Mouse (Mus musculus) adrenal gland, adult 18-20 months (tissue): ENCODE measurements around the gene Zfp36l1. TPM values are rescaled to one million over a fixed set of nuclear protein-coding genes. Genes with fewer than 3 reads are reported as not detected.

Source experiments
- DNase-seq, 2 experiments: peaks; one replicate each; pipeline ENCODE4 v3.0.0; 2021 to 2022; ENCODE audit warnings: low spot score in 2 of 2
- long read RNA-seq, 2 experiments: library from polyadenylated mRNA; stranded (forward); transcript quantifications; one replicate each; pipeline ENCODE4 v2.0.0; 2021
- total RNA-seq, 2 experiments: library from RNA; stranded (reverse); gene quantifications; 1 replicate in 1 of 2; 2 replicates in 1 of 2; pipeline ENCODE4 v1.2.3; 2021

Gene Zfp36l1
- total RNA-seq = 100 to 1,000 TPM; 172 to 225 TPM
- long read RNA-seq, experiment 1, transcript Zfp36l1-201 (2 exons, 2,990 nt) = major isoform, 6 of 33 reads
- long read RNA-seq, experiment 1, partial matches to known transcripts = 0 of 33 reads
- long read RNA-seq, experiment 1, other reads (novel, unspliced or antisense) = 27 of 33 reads
- long read RNA-seq, experiment 2, partial matches to known transcripts = 0 of 49 reads
- long read RNA-seq, experiment 2, other reads (novel, unspliced or antisense) = 46 of 49 reads

DNA sequence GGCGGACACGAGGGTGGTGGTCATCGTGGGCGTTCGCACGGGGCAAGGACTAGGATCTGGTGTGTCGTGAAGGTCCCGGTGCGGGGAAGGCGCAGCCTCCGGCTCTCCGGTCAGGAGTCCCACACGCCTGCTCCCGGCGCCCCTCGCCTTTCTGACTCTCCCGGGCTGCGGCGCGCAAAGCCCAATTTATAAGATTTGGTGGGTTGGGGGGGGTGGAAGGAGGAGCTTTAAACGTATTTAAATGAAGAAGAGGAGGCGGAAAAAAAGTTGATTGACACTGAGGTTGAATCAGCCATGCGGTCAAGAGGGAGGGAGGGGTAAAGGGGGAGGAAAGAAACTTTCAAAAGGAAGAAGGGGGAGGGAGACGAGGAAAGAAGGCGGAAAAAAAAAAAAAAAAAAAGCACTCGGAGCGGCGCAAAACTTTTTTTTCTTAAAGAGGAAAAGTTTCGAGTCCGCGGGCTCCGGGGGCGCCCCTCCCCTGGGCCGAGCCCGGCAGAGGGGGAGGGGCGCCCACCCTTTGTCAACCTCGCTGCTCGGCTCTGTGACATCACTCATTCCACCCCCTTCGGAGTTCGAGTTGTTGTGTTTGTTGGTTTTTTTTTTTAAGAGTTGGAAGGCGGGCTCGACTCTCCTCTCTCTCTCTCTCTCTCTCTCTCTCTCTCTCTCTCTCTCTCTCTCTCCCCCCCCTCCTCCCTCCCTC lies at the start of gene Zfp36l1:
Gene Zfp36l1, minus strand, starts transcription at position 162 of the 700 bp plus-strand sequence.
- peak; percentile 94 to 99 for DNase-seq

DNA sequence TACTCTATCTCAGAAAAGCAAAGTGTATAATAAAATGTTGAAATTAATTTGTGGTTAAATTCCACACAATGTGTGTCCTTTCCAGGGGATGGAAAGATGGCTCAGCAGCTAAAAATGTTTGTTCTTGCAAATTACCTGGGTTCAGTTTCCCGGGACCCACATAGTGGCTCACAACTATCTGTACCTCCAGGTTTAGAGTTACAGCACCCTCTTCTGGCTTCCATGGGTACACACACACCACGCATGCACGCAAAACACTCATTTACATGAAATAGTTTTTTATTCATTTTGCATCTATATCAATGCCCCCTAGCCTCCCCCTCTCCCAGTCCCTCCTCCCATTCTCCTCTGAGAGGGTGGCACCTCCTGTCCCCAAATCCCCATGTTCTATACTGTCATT lies 49.6 kb upstream of the Zfp36l1 start:
- DNase-seq = no peak

- no peak for DNase-seq
Observed at GRCm38 (mm10) chr12:80157675-80158074, 44.9 kb upstream of the Zfp36l1 start.

GRCm38 (mm10) chr12:80153687-80154326 lies 41.0 kb upstream of the Zfp36l1 start:
- DNase-seq = peak; percentile 39 to 65

- DNase-seq = no peak
Observed at GRCm38 (mm10) chr12:80153078-80153477, 40.3 kb upstream of the Zfp36l1 start.

GRCm38 (mm10) chr12:80151821-80152220 lies 39.0 kb upstream of the Zfp36l1 start:
- DNase-seq = no peak

DNA sequence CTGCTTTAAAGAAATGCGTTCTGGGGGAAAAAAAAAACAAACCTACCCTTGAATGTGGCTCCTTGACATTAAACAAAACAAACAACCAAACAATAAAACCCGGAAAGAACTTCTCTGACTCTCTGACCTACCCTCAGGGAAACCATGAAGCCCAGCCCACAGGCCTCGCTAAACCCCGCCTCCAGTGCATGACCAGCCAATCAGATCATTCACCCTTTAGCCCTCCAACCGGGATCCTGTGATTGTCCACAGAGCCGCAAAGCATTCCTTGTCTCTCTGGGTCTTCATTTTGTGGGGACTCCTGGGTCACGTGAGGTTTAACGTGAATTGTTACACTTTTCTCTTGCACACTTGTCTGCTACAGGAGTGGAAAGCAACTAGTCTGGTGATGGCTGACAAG lies 37.8 kb upstream of the Zfp36l1 start:
- DNase-seq = no peak

GRCm38 (mm10) chr12:80147563-80148214 lies 34.9 kb upstream of the Zfp36l1 start:
- no peak for DNase-seq

DNA sequence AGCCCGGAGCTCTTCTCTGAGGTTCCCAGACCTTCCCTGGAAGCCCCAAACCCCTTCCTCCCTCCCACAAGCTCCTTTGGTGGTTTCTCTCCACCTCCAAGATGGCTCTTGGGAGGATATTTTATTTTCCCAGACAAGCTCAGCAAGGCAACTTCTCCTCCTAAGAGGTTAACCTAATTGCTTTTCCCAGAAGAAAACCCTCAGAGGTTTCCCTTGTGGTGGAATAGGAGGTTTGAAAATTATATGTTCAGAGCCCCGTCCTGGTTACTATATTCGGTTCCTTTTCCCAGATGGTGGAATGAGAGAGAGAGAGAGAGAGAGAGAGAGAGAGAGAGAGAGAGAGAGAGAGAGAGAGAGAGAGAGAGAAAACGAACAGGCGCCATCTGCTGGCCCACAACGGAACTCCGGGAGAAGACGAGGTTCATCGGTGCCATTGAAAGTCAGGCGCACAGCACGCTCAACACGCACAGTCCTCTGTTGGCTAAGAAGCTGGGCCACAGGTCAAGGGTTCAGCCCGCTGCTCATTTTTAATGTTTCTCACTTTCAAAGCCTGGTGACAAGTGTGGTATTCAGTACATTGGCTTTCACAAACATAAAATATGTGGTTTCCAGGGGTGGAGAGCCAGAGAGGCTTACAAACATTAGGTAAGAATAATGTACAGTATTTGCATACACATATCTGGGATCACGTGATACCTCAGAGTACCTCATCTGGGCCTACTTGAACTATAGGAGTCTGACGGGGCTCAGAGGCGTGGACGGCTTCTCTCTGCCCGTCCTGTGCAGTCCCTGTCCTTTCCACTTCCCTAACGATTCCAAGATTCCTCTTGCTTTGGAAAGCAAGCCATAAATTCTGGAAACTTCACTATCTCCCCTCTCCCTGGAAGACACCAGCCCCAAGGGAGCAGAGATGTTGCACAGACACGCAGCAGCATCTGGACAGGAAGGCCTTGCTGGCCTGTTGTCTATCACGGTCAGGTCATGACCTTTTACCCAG lies 33.7 kb upstream of the Zfp36l1 start:
- peak; percentile 53 to 66 for DNase-seq

DNA sequence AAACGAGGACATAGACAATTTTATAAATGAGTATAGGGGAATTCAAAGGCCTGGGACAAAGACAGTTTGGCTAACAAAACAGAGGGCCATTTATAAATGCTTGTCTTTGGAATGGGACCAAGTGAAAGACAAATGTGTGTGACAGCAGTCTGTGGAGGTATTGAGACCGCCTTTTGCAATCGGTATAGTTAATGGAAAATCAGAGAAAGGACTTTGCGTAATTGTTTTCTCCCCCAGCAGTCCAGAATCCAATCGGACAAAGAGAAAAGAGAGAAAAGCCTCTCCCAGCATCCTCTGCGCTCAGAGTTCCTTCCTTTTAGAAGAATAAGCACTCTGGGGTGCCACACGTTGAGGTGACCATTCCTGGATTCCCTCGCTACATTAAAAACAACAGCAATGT lies 32.6 kb upstream of the Zfp36l1 start:
- no peak for DNase-seq

DNA sequence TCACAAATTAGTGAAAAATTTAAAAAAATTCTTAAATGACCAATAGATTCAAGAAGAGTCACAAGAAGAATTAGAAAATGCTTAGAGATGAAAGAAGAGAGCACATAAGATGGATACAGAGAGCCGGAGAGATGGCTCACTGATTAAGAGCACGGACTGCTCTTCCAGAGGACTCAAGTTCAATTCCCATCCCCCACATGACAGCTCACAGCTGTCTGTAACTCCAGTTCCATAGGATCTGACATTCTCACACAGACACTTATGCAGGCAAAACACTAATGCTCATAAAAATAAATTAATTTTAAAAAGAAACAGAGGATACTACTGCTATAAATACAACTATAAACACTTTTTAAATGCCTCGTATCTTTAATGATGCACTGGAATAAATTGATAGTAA lies 32.0 kb upstream of the Zfp36l1 start:
- no peak for DNase-seq

GRCm38 (mm10) chr12:80141470-80141869 lies 28.7 kb upstream of the Zfp36l1 start:
- DNase-seq = peak; percentile 43 to 59

- DNase-seq = no peak
Observed at GRCm38 (mm10) chr12:80141011-80141410, 28.2 kb upstream of the Zfp36l1 start.

DNA sequence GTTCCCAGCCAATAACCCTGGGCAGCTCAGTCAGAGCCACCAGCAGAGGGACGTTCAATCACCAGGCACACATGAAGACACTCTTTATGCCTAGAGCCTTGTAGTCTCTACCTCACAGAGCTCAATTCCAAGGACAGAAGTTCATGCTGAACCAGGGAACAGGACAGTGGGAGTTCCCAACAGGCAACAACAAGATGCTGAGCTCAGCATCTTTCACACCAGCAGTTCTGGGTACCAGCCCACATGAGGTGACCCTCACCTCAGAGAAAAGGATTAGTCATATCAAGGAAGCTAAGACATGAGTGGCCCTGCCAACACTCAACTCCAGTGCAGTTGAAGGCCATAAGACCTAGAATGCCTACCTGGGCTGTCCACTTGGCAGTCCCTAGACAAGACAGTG lies 24.9 kb upstream of the Zfp36l1 start:
- no peak for DNase-seq

DNA sequence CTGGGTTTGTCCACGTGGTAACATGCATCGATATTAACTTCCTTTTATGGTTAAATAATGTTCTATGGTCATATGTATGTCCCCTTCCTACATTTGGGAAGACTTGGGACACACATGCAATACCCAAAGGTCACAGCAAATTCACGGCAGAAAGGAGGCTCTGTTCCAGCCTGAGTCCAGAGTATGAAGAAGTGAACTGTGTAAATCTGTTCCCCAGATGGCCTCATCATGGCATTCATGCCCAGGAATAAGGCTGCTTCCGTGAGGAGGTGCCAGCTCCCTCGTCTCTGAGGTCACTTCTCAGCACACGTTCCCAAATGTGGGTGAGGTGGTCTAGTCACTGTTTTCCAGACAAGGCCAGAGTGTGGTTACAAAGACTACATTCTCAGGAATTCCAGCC lies 24.4 kb upstream of the Zfp36l1 start:
- DNase-seq = no peak

GRCm38 (mm10) chr12:80136264-80136930 lies 23.6 kb upstream of the Zfp36l1 start:
- DNase-seq = no peak

DNA sequence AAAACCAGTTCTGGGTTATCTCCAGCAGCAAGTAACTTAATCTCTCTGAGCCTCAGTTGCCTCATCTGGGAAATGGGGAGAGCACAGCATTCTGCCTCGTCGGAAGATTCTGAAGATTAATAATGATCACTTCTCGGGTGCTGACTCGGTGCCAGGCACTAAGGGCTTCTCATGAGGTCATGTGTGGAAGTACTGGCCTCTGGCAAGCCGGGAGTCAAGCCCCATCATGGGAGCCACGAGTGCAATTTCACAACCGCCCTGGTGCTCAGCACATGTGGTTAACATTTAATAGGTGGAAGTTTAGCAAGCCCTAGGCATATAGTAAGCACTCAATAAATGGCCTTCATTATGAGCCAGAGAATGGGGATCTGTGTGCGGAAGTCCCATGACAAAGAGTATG lies 22.4 kb upstream of the Zfp36l1 start:
- DNase-seq = no peak

GRCm38 (mm10) chr12:80133011-80133545 lies 20.3 kb upstream of the Zfp36l1 start:
- no peak for DNase-seq

DNA sequence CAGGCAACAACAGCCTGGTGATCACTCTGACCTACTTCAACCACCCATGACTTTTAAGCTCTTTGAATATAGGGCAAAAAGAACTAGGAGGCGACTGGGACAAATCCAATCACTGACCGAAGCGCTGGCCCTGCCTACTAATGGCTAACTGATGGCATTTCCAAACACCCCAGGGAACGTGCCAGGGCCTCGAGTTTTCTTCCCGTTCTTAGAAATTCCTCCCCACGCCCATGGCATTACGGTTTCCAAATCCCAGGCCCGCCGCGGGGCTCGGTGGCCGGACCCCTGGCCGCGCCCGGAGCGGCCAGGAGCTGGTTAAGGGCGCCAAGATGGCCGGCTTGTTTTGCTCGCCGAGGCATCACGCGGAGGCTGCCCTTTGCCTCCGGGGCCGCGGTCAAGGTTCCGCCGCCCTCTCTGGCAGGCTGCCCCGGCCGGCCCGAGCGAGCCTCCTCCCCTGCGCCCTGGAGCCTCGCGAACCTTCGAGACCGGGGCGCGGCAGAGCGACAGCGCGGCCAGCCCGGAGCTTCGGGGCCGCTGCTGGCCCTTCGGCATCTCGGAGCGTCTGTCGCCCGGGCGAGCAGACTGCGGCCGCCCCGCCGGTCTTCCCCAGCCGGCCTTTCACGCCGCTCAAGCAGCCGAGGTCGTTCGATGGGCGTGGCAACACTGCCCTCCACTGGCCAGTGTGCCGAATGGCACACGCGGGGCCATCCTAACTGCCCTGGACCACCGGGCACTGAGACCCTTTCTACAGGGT lies 19.6 kb upstream of the Zfp36l1 start:
- peak; percentile 92 to 93 for DNase-seq
